Mouse (Mus musculus): Measurements from ENCODE around the gene Ebf1. TPM values are rescaled to one million over a fixed set of nuclear protein-coding genes. Genes with fewer than 3 reads are reported as not detected.

Ebf1 gene
- polyA plus RNA-seq, 1 experiment from 2014 or later, result 3.6 TPM

GRCm38 (mm10) chr11:44746731-44747130 lies 129.6 kb downstream of the Ebf1 start:
- WGBS, result 29% methylated on average over 3 of the region's 3 CpGs
- no peak for ATAC-seq (ENCODE audit: low FRiP score, low TSS enrichment)

GRCm38 (mm10) chr11:44749309-44749708 lies 132.2 kb downstream of the Ebf1 start:
- Histone ChIP-seq H3K4me2 (replicated peaks; ENCODE audit: low read depth) (no peak overlapping the region), H3K9me3 (ENCODE audit: control insufficient read depth, low read length) (no peaks in the 10 kb centered on the region), H3K36me3 (ENCODE audit: control insufficient read depth, insufficient read depth, low read length) (no peaks in the 10 kb centered on the region), H3K4me1 (replicated peaks; ENCODE audit: control insufficient read depth, insufficient read depth) (no peaks in the 10 kb centered on the region), H3K9ac (ENCODE audit: low read length) (no peak overlapping the region), H3K27ac (replicated peaks) (no peak overlapping the region), H3K4me3 (ENCODE audit: low read depth, low read length) (no peak overlapping the region), H3K27me3 (ENCODE audit: control insufficient read depth, insufficient read depth, low read length) (no peaks in the 10 kb centered on the region)
- TF ChIP-seq CTCF (IDR thresholded peaks at IDR 0.05; ENCODE audit: low read depth), result no peak
- no peak for TF ChIP-seq EP300 (optimal IDR thresholded peaks at IDR 0.05)
- whole genome bisulfite sequencing, result 78% methylated on average over 3 of the region's 3 CpGs
- ATAC-seq (ENCODE audit: low FRiP score, low TSS enrichment) (no peak), DNase-seq (ENCODE audit: low spot score) (no peak)

More at GRCm38 (mm10) chr11:44746731-44747130, 129.6 kb downstream of the Ebf1 start:
- H3K4me3 ChIP-seq (ENCODE audit: low read depth, low read length), result no peak overlapping the region
- H3K36me3 ChIP-seq (ENCODE audit: control insufficient read depth, insufficient read depth, low read length), result no peaks in the 10 kb centered on the region
- H3K4me1 ChIP-seq (replicated peaks; ENCODE audit: control insufficient read depth, insufficient read depth), result no peaks in the 10 kb centered on the region
- H3K27ac ChIP-seq (replicated peaks), result no peak overlapping the region
- TF ChIP-seq CTCF (IDR thresholded peaks at IDR 0.05; ENCODE audit: low read depth) (no peak), EP300 (optimal IDR thresholded peaks at IDR 0.05) (no peak)
- no peak overlapping the region for H3K4me2 ChIP-seq (replicated peaks; ENCODE audit: low read depth)
- H3K27me3 ChIP-seq (ENCODE audit: control insufficient read depth, insufficient read depth, low read length), result no peaks in the 10 kb centered on the region
- H3K9me3 ChIP-seq (ENCODE audit: control insufficient read depth, low read length), result no peaks in the 10 kb centered on the region
- no peak for DNase-seq (ENCODE audit: low spot score)
- no peak overlapping the region for H3K9ac ChIP-seq (ENCODE audit: low read length)

GRCm38 (mm10) chr11:44754336-44754735 lies 137.2 kb downstream of the Ebf1 start:
- ATAC-seq (ENCODE audit: low FRiP score, low TSS enrichment) (no peak), DNase-seq (ENCODE audit: low spot score) (no peak)
- H3K9me3 ChIP-seq (ENCODE audit: control insufficient read depth, low read length), result no peaks in the 10 kb centered on the region
- no peaks in the 10 kb centered on the region for H3K36me3 ChIP-seq (ENCODE audit: control insufficient read depth, insufficient read depth, low read length)
- TF ChIP-seq EP300 (optimal IDR thresholded peaks at IDR 0.05) (no peak), CTCF (IDR thresholded peaks at IDR 0.05; ENCODE audit: low read depth) (no peak)
- H3K9ac ChIP-seq (ENCODE audit: low read length), result no peak overlapping the region
- H3K4me2 ChIP-seq (replicated peaks; ENCODE audit: low read depth), result no peak overlapping the region
- WGBS, result 73% methylated on average over 4 of the region's 4 CpGs
- no peak overlapping the region for H3K27ac ChIP-seq (replicated peaks)
- H3K4me3 ChIP-seq (ENCODE audit: low read depth, low read length), result no peak overlapping the region
- no peaks in the 10 kb centered on the region for H3K27me3 ChIP-seq (ENCODE audit: control insufficient read depth, insufficient read depth, low read length)
- H3K4me1 ChIP-seq (replicated peaks; ENCODE audit: control insufficient read depth, insufficient read depth), result no peaks in the 10 kb centered on the region

GRCm38 (mm10) chr11:44756321-44756720 lies 139.2 kb downstream of the Ebf1 start:
- Histone ChIP-seq H3K9me3 (ENCODE audit: control insufficient read depth, low read length) (no peaks in the 10 kb centered on the region), H3K4me2 (replicated peaks; ENCODE audit: low read depth) (no peak overlapping the region), H3K9ac (ENCODE audit: low read length) (no peak overlapping the region), H3K36me3 (ENCODE audit: control insufficient read depth, insufficient read depth, low read length) (no peaks in the 10 kb centered on the region), H3K27ac (replicated peaks) (no peak overlapping the region), H3K27me3 (ENCODE audit: control insufficient read depth, insufficient read depth, low read length) (no peaks in the 10 kb centered on the region), H3K4me1 (replicated peaks; ENCODE audit: control insufficient read depth, insufficient read depth) (no peaks in the 10 kb centered on the region), H3K4me3 (ENCODE audit: low read depth, low read length) (no peak overlapping the region)
- no peak for DNase-seq (ENCODE audit: low spot score)
- no peak for ATAC-seq (ENCODE audit: low FRiP score, low TSS enrichment)
- 82% methylated on average over 7 of the region's 7 CpGs for WGBS
- TF ChIP-seq EP300 (optimal IDR thresholded peaks at IDR 0.05), result no peak
- TF ChIP-seq CTCF (IDR thresholded peaks at IDR 0.05; ENCODE audit: low read depth), result no peak

GRCm38 (mm10) chr11:44758857-44759256 lies 141.7 kb downstream of the Ebf1 start:
- Histone ChIP-seq H3K36me3 (ENCODE audit: control insufficient read depth, insufficient read depth, low read length) (no peaks in the 10 kb centered on the region), H3K27me3 (ENCODE audit: control insufficient read depth, insufficient read depth, low read length) (no peaks in the 10 kb centered on the region), H3K9ac (ENCODE audit: low read length) (no peak overlapping the region), H3K4me1 (replicated peaks; ENCODE audit: control insufficient read depth, insufficient read depth) (no peaks in the 10 kb centered on the region), H3K27ac (replicated peaks) (no peak overlapping the region), H3K9me3 (ENCODE audit: control insufficient read depth, low read length) (no peaks in the 10 kb centered on the region), H3K4me2 (replicated peaks; ENCODE audit: low read depth) (no peak overlapping the region), H3K4me3 (ENCODE audit: low read depth, low read length) (no peak overlapping the region)
- 55% methylated on average over 4 of the region's 4 CpGs for WGBS
- TF ChIP-seq EP300 (optimal IDR thresholded peaks at IDR 0.05), result no peak
- TF ChIP-seq CTCF (IDR thresholded peaks at IDR 0.05; ENCODE audit: low read depth), result no peak
- DNase-seq (ENCODE audit: low spot score) (no peak), ATAC-seq (ENCODE audit: low FRiP score, low TSS enrichment) (no peak)

GRCm38 (mm10) chr11:44761128-44761996 lies 144.2 kb downstream of the Ebf1 start:
- no peak for TF ChIP-seq EP300 (optimal IDR thresholded peaks at IDR 0.05)
- TF ChIP-seq CTCF (IDR thresholded peaks at IDR 0.05; ENCODE audit: low read depth), result no peak
- H3K4me2 ChIP-seq (replicated peaks; ENCODE audit: low read depth), result peak overlapping the region; percentile 4; the same call in 1 of the 2 replicates
- H3K9me3 ChIP-seq (ENCODE audit: control insufficient read depth, low read length), result no peaks in the 10 kb centered on the region
- ATAC-seq (ENCODE audit: low FRiP score, low TSS enrichment), result no peak
- WGBS, result 29% methylated on average over 20 of the region's 20 CpGs
- no peak overlapping the region for H3K4me3 ChIP-seq (ENCODE audit: low read depth, low read length)
- peak; percentile 20 for DNase-seq (ENCODE audit: low spot score)
- no peak overlapping the region for H3K27ac ChIP-seq (replicated peaks)
- H3K27me3 ChIP-seq (ENCODE audit: control insufficient read depth, insufficient read depth, low read length), result no peaks in the 10 kb centered on the region
- H3K4me1 ChIP-seq (replicated peaks; ENCODE audit: control insufficient read depth, insufficient read depth), result no peaks in the 10 kb centered on the region
- no peaks in the 10 kb centered on the region for H3K36me3 ChIP-seq (ENCODE audit: control insufficient read depth, insufficient read depth, low read length)
- H3K9ac ChIP-seq (ENCODE audit: low read length), result no peak overlapping the region

All from stomach, postnatal 0 days (tissue).